Mouse (Mus musculus): ENCODE measurements around the gene Mroh2a. TPM values are rescaled to one million over a fixed set of nuclear protein-coding genes. Genes with fewer than 3 reads are reported as not detected.
A peak's percentile ranks its signal among the peaks of the same experiment; 100 is the strongest.

Gene Mroh2a
- total and polyA plus RNA-seq, 2 experiments, result 0.82 to 1.0 TPM

GRCm38 (mm10) chr1:88240579-88240978 is 13.8 kb downstream of the Mroh2a start:
- Histone ChIP-seq H3K27ac (replicated peaks; ENCODE audit: insufficient read depth, low read depth, low read length) (no peak overlapping the region), H3K4me3 (ENCODE audit: insufficient read depth, low read depth, low read length) (no peak overlapping the region), H3K79me2 (ENCODE audit: control insufficient read depth, insufficient read depth, low read length) (no peaks in the 10 kb centered on the region), H3K36me3 (ENCODE audit: control insufficient read depth, insufficient read depth, low read length) (no peaks in the 10 kb centered on the region), H3K4me1 (ENCODE audit: control insufficient read depth, insufficient read depth, low read length) (no peaks in the 10 kb centered on the region), H3K9ac (ENCODE audit: low read depth, low read length) (no peak overlapping the region), H3K27me3 (ENCODE audit: control insufficient read depth, insufficient read depth, low read length) (no peaks in the 10 kb centered on the region)
- TF ChIP-seq CTCF (IDR thresholded peaks at IDR 0.05; ENCODE audit: low read depth, low read length), result no peak
- TF ChIP-seq POLR2A (IDR thresholded peaks at IDR 0.05; ENCODE audit: extremely low read depth, insufficient read depth, low read length), result no peak
- DNase-seq (ENCODE audit: extremely low read depth, low read depth, low spot score), result no peak
- WGBS, result 75% methylated on average over 4 of the region's 4 CpGs

- Histone ChIP-seq H3K9ac (ENCODE audit: low read depth, low read length) (no peak overlapping the region), H3K4me1 (ENCODE audit: control insufficient read depth, insufficient read depth, low read length) (no peaks in the 10 kb centered on the region), H3K36me3 (ENCODE audit: control insufficient read depth, insufficient read depth, low read length) (no peaks in the 10 kb centered on the region), H3K4me3 (ENCODE audit: insufficient read depth, low read depth, low read length) (no peak overlapping the region), H3K79me2 (ENCODE audit: control insufficient read depth, insufficient read depth, low read length) (no peaks in the 10 kb centered on the region), H3K27me3 (ENCODE audit: control insufficient read depth, insufficient read depth, low read length) (no peaks in the 10 kb centered on the region), H3K27ac (replicated peaks; ENCODE audit: insufficient read depth, low read depth, low read length) (no peak overlapping the region)
- WGBS, result 71% methylated on average over 5 of the region's 5 CpGs
- DNase-seq (ENCODE audit: extremely low read depth, low read depth, low spot score), result no peak
- no peak for TF ChIP-seq CTCF (IDR thresholded peaks at IDR 0.05; ENCODE audit: low read depth, low read length)
- TF ChIP-seq POLR2A (IDR thresholded peaks at IDR 0.05; ENCODE audit: extremely low read depth, insufficient read depth, low read length), result no peak
Measured at GRCm38 (mm10) chr1:88243861-88244260, 17.1 kb downstream of the Mroh2a start.

GRCm38 (mm10) chr1:88245881-88246280 is 19.1 kb downstream of the Mroh2a start:
- no peak for DNase-seq (ENCODE audit: extremely low read depth, low read depth, low spot score)
- H3K79me2 ChIP-seq (ENCODE audit: control insufficient read depth, insufficient read depth, low read length), result no peaks in the 10 kb centered on the region
- H3K4me1 ChIP-seq (ENCODE audit: control insufficient read depth, insufficient read depth, low read length), result no peaks in the 10 kb centered on the region
- no peaks in the 10 kb centered on the region for H3K27me3 ChIP-seq (ENCODE audit: control insufficient read depth, insufficient read depth, low read length)
- no peak overlapping the region for H3K4me3 ChIP-seq (ENCODE audit: insufficient read depth, low read depth, low read length)
- H3K9ac ChIP-seq (ENCODE audit: low read depth, low read length), result no peak overlapping the region
- 81% methylated on average over 6 of the region's 6 CpGs for WGBS
- no peak overlapping the region for H3K27ac ChIP-seq (replicated peaks; ENCODE audit: insufficient read depth, low read depth, low read length)
- H3K36me3 ChIP-seq (ENCODE audit: control insufficient read depth, insufficient read depth, low read length), result no peaks in the 10 kb centered on the region
- no peak for TF ChIP-seq POLR2A (IDR thresholded peaks at IDR 0.05; ENCODE audit: extremely low read depth, insufficient read depth, low read length)
- TF ChIP-seq CTCF (IDR thresholded peaks at IDR 0.05; ENCODE audit: low read depth, low read length), result no peak

- TF ChIP-seq POLR2A (IDR thresholded peaks at IDR 0.05; ENCODE audit: extremely low read depth, insufficient read depth, low read length) (no peak), CTCF (IDR thresholded peaks at IDR 0.05; ENCODE audit: low read depth, low read length) (no peak)
- Histone ChIP-seq H3K27ac (replicated peaks; ENCODE audit: insufficient read depth, low read depth, low read length) (no peak overlapping the region), H3K79me2 (ENCODE audit: control insufficient read depth, insufficient read depth, low read length) (no peaks in the 10 kb centered on the region), H3K36me3 (ENCODE audit: control insufficient read depth, insufficient read depth, low read length) (no peaks in the 10 kb centered on the region), H3K27me3 (ENCODE audit: control insufficient read depth, insufficient read depth, low read length) (no peaks in the 10 kb centered on the region), H3K4me1 (ENCODE audit: control insufficient read depth, insufficient read depth, low read length) (no peaks in the 10 kb centered on the region), H3K4me3 (ENCODE audit: insufficient read depth, low read depth, low read length) (no peak overlapping the region), H3K9ac (ENCODE audit: low read depth, low read length) (no peak overlapping the region)
- 46% methylated on average over 6 of the region's 6 CpGs for WGBS
- peak; percentile 77 for DNase-seq (ENCODE audit: extremely low read depth, low read depth, low spot score)
Measured at GRCm38 (mm10) chr1:88246386-88246785, 19.6 kb downstream of the Mroh2a start.

- Histone ChIP-seq H3K27ac (replicated peaks; ENCODE audit: insufficient read depth, low read depth, low read length) (no peak overlapping the region), H3K9ac (ENCODE audit: low read depth, low read length) (no peak overlapping the region), H3K36me3 (ENCODE audit: control insufficient read depth, insufficient read depth, low read length) (no peaks in the 10 kb centered on the region), H3K79me2 (ENCODE audit: control insufficient read depth, insufficient read depth, low read length) (no peaks in the 10 kb centered on the region), H3K4me1 (ENCODE audit: control insufficient read depth, insufficient read depth, low read length) (peaks cover 1% of the 10 kb centered on the region; the same call in 1 of the 2 replicates), H3K4me3 (ENCODE audit: insufficient read depth, low read depth, low read length) (no peak overlapping the region), H3K27me3 (ENCODE audit: control insufficient read depth, insufficient read depth, low read length) (no peaks in the 10 kb centered on the region)
- WGBS, result 47% methylated on average over 2 of the region's 2 CpGs
- TF ChIP-seq POLR2A (IDR thresholded peaks at IDR 0.05; ENCODE audit: extremely low read depth, insufficient read depth, low read length), result no peak
- no peak for TF ChIP-seq CTCF (IDR thresholded peaks at IDR 0.05; ENCODE audit: low read depth, low read length)
- DNase-seq (ENCODE audit: extremely low read depth, low read depth, low spot score), result no peak
Measured at GRCm38 (mm10) chr1:88247660-88248059, 20.9 kb downstream of the Mroh2a start.

- no peaks in the 10 kb centered on the region for H3K27me3 ChIP-seq (ENCODE audit: control insufficient read depth, insufficient read depth, low read length)
- WGBS, result 70% methylated on average over 4 of the region's 4 CpGs
Measured at GRCm38 (mm10) chr1:88248658-88249057, 21.9 kb downstream of the Mroh2a start.

More at GRCm38 (mm10) chr1:88248658-88249057, 21.9 kb downstream of the Mroh2a start:
- TF ChIP-seq CTCF (IDR thresholded peaks at IDR 0.05; ENCODE audit: low read depth, low read length), result no peak
- TF ChIP-seq POLR2A (IDR thresholded peaks at IDR 0.05; ENCODE audit: extremely low read depth, insufficient read depth, low read length), result no peak
- no peaks in the 10 kb centered on the region for H3K79me2 ChIP-seq (ENCODE audit: control insufficient read depth, insufficient read depth, low read length)
- no peak overlapping the region for H3K27ac ChIP-seq (replicated peaks; ENCODE audit: insufficient read depth, low read depth, low read length)
- no peaks in the 10 kb centered on the region for H3K36me3 ChIP-seq (ENCODE audit: control insufficient read depth, insufficient read depth, low read length)
- no peak overlapping the region for H3K9ac ChIP-seq (ENCODE audit: low read depth, low read length)
- no peak overlapping the region for H3K4me3 ChIP-seq (ENCODE audit: insufficient read depth, low read depth, low read length)
- DNase-seq (ENCODE audit: extremely low read depth, low read depth, low spot score), result no peak
- H3K4me1 ChIP-seq (ENCODE audit: control insufficient read depth, insufficient read depth, low read length), result peaks cover 11% of the 10 kb centered on the region

Data from liver, adult 2 months (tissue).